Mouse (Mus musculus): ENCODE measurements around the gene Kl. TPM values are rescaled to one million over a fixed set of nuclear protein-coding genes. Genes with fewer than 3 reads are reported as not detected.

Gene Kl
- polyA plus RNA-seq, 1 experiment from 2014 or later, result 0.20 TPM

DNA sequence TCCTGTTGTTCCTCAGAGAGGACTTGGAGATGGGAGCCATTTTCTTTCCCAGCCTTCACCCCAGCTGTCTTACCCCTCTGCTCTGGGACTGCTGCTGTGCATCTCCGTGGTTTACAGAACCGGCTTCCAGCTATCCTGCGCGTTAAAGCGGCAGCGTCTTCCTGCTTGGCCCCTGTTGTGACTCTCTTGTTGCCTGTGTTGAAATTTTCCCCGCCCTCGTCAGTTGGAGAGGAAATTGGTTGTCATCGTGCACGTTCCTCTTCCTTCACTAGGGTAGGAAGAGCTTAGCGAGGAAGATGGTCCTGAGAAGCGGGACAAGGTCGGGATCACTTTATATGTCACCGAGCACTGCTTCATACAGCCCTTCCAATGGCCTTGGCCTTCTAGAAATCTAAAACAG, 68.4 kb downstream of the Kl start:
- H3K36me3 ChIP-seq (replicated peaks), result no peaks in the 10 kb centered on the region
- no peak overlapping the region for H3K27ac ChIP-seq
- no peak overlapping the region for H3K4me2 ChIP-seq
- H3K27me3 ChIP-seq, result no peaks in the 10 kb centered on the region
- no peak overlapping the region for H3K9ac ChIP-seq
- peaks cover 23% of the 10 kb centered on the region for H3K4me1 ChIP-seq
- H3K9me3 ChIP-seq, result no peaks in the 10 kb centered on the region
- ATAC-seq (ENCODE audit: low FRiP score), result no peak
- WGBS, result 83% methylated on average over 14 of the region's 14 CpGs
- H3K4me3 ChIP-seq (replicated peaks), result no peak overlapping the region

DNA sequence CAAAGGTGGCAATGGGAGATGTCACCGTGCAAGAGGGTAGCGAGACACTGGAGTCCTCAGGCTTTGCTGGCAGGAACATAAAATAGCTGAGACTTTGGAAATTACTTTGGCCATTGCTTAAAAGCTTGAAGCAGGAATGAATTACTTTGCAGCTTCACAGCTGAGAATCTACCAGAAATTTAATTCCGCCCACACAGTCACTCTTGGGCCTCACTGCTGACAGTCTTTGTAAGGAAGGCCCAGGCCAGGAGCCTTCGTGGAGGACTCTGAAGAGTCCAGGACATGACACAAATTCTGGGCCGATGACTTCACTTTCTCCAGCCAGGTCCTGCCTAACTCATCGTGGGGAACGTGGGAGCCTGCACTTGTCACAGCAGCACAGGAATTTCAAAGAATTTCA, 69.6 kb downstream of the Kl start:
- no peak for ATAC-seq (ENCODE audit: low FRiP score)
- H3K36me3 ChIP-seq (replicated peaks), result no peaks in the 10 kb centered on the region
- 0 out of 2 replicates have a peak overlapping the region, but pooled peaks have one; percentile 13 for H3K27ac ChIP-seq
- H3K4me1 ChIP-seq, result peaks cover 27% of the 10 kb centered on the region
- H3K4me3 ChIP-seq (replicated peaks), result no peak overlapping the region
- no peak overlapping the region for H3K4me2 ChIP-seq
- no peaks in the 10 kb centered on the region for H3K9me3 ChIP-seq
- 87% methylated on average over 7 of the region's 7 CpGs for WGBS
- H3K27me3 ChIP-seq, result no peaks in the 10 kb centered on the region
- H3K9ac ChIP-seq, result no peak overlapping the region

DNA sequence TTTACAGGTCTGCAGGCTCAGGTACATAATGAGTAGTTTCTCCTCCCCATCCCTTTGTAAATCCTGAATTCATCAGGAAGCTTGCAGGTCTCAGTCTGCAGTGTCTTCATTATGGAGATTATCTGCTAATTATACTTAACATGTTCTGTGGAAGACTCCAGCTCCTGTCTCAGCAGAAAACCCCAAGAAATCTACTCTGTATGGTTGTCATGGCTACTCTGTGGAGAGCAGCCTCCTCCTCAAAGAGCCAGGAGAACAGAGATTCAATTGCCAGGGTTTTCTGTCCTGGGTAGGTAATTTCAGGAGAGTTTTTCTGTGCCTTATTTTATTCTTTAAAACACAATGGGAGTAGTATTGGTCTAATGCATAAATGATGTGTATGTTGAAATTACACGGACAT, 70.5 kb downstream of the Kl start:
- ATAC-seq (ENCODE audit: low FRiP score), result no peak
- whole genome bisulfite sequencing, result 18% methylated on average over 1 of the region's 1 CpGs

DNA sequence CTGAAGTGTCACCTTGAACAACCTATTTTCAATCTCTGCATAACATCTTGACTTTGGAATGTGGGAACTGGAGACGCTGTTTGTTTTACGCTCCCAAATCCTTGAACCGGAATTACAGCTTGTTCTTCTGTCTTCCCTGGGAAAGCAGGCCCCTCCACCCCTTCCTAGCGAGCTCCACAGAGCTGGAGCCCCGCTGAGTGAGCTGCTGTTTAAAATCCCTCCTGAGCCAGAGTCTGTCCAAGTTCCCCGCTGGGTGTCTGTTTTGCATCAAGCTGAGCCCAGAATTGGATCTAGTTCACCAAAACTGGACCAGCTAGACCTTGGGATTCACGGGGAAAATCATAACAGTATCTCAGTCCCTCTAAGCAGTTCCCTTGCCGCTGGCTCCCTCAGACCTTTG, 71.1 kb downstream of the Kl start:
- H3K4me1 ChIP-seq, result peaks cover 38% of the 10 kb centered on the region
- no peaks in the 10 kb centered on the region for H3K36me3 ChIP-seq (replicated peaks)
- WGBS, result 8% methylated on average over 8 of the region's 8 CpGs
- peak overlapping the region; percentile 56 for H3K27ac ChIP-seq
- no peaks in the 10 kb centered on the region for H3K9me3 ChIP-seq
- no peak overlapping the region for H3K9ac ChIP-seq
- no peaks in the 10 kb centered on the region for H3K27me3 ChIP-seq
- H3K4me2 ChIP-seq, result peak overlapping the region; percentile 4
- ATAC-seq (ENCODE audit: low FRiP score), result no peak
- no peak overlapping the region for H3K4me3 ChIP-seq (replicated peaks)

More for the DNA sequence above, 70.5 kb downstream of the Kl start:
- Histone ChIP-seq H3K4me3 (replicated peaks) (no peak overlapping the region), H3K9me3 (no peaks in the 10 kb centered on the region), H3K36me3 (replicated peaks) (no peaks in the 10 kb centered on the region), H3K27ac (peak overlapping the region; percentile 56), H3K9ac (no peak overlapping the region), H3K27me3 (no peaks in the 10 kb centered on the region), H3K4me2 (0 out of 2 replicates have a peak overlapping the region, but pooled peaks have one; percentile 4), H3K4me1 (peaks cover 35% of the 10 kb centered on the region)

DNA sequence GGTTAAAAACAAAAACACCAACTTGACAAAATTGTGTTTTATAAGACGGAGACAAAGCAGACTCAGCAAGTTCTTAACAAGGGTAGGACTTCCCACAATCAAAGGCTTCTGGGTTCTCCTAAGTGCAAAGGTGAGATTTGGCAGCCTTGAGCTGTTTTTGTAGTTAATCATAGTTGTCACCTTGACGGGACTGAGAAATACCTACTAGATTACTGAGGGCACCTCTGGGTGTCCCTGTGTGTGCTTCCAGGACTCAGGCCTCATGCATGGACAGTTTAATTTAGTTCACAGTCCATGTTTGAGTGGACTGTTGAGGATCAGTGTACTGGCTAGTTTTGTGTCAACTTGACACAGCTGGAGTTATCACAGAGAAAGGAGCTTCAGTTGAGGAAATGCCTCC, 72.1 kb downstream of the Kl start:
- no peak overlapping the region for H3K9ac ChIP-seq
- no peaks in the 10 kb centered on the region for H3K36me3 ChIP-seq (replicated peaks)
- no peak overlapping the region for H3K27ac ChIP-seq
- H3K4me1 ChIP-seq, result peaks cover 38% of the 10 kb centered on the region
- H3K4me3 ChIP-seq (replicated peaks), result no peak overlapping the region
- no peak overlapping the region for H3K4me2 ChIP-seq
- no peak for ATAC-seq (ENCODE audit: low FRiP score)
- H3K9me3 ChIP-seq, result no peaks in the 10 kb centered on the region
- WGBS, result 81% methylated on average over 2 of the region's 2 CpGs
- no peaks in the 10 kb centered on the region for H3K27me3 ChIP-seq

DNA sequence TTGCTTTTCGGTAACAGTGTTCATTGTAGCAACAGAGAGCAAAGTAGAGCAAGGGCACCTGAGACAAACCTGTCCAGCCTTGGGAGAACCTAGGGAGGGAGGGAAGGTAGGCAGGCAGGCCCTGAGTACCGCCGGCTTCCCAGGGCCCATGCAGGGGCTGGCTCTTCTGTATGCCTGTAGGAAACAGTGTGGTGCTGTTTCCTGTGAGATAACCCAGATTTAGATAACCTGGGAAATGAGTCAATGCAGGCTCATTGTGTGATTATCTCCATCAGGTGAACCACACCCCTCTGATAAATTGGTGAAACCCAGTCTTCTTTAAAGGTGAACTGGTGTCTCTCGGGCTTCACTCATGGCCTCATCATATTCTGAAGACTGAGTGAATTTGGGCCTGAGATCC, 73.7 kb downstream of the Kl start:
- H3K27ac ChIP-seq, result no peak overlapping the region
- H3K4me3 ChIP-seq (replicated peaks), result no peak overlapping the region
- no peaks in the 10 kb centered on the region for H3K27me3 ChIP-seq
- H3K36me3 ChIP-seq (replicated peaks), result no peaks in the 10 kb centered on the region
- peaks cover 31% of the 10 kb centered on the region for H3K4me1 ChIP-seq
- no peak overlapping the region for H3K9ac ChIP-seq
- 94% methylated on average over 4 of the region's 4 CpGs for WGBS
- H3K4me2 ChIP-seq, result no peak overlapping the region
- no peaks in the 10 kb centered on the region for H3K9me3 ChIP-seq
- ATAC-seq (ENCODE audit: low FRiP score), result no peak

DNA sequence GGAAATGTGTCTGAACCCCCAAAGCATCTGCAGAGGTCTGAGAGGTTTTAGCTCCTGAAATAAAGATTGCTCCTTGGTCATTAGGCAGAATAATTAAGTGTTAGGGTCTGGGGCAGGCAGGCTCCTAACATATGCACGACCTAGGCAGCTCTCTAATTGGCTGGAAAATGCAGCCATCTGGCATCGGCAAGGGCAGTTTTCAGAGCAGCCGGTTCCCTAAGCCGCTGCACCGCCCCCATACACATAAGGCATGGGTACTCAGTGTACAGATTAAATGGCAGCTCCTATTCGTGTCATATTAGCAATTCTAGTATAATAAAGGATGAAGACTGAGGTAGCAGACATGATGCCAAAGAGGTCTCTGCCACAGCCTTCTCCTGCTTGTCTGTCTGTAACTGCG, 74.8 kb downstream of the Kl start:
- 0 out of 2 replicates have a peak overlapping the region, but pooled peaks have one; percentile 42 for H3K27ac ChIP-seq

DNA sequence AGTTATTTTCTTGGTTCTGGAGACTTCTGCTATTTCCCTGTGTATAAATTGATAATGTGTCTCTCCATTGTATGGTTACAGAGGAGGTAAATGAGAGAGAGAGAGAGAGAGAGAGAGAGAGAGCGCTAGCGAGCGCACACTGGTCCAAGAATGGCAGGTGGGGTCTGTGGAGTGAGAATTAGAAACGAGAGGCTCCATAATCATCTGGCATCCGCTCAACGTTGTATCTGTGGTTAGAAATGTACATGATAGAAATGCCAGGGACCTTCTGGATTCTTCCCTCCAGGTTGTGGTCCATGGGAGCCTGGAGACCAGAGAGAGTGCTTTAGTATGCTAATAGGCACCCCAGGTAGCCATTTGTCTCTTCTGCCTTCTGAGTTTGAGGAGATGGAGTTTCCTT, 76.5 kb downstream of the Kl start:
- H3K9ac ChIP-seq, result no peak overlapping the region
- no peaks in the 10 kb centered on the region for H3K27me3 ChIP-seq
- H3K36me3 ChIP-seq (replicated peaks), result no peaks in the 10 kb centered on the region
- no peak overlapping the region for H3K27ac ChIP-seq
- H3K4me1 ChIP-seq, result peaks cover 16% of the 10 kb centered on the region
- no peaks in the 10 kb centered on the region for H3K9me3 ChIP-seq
- H3K4me2 ChIP-seq, result no peak overlapping the region
- no peak for ATAC-seq (ENCODE audit: low FRiP score)
- no peak overlapping the region for H3K4me3 ChIP-seq (replicated peaks)
- WGBS, result 65% methylated on average over 6 of the region's 6 CpGs

More for the DNA sequence above, 74.8 kb downstream of the Kl start:
- Histone ChIP-seq H3K9ac (no peak overlapping the region), H3K4me3 (replicated peaks) (no peak overlapping the region), H3K4me2 (no peak overlapping the region), H3K36me3 (replicated peaks) (no peaks in the 10 kb centered on the region), H3K27me3 (no peaks in the 10 kb centered on the region), H3K4me1 (peaks cover 31% of the 10 kb centered on the region), H3K9me3 (no peaks in the 10 kb centered on the region)
- WGBS, result 33% methylated on average over 7 of the region's 7 CpGs
- ATAC-seq (ENCODE audit: low FRiP score), result peak; percentile 90

DNA sequence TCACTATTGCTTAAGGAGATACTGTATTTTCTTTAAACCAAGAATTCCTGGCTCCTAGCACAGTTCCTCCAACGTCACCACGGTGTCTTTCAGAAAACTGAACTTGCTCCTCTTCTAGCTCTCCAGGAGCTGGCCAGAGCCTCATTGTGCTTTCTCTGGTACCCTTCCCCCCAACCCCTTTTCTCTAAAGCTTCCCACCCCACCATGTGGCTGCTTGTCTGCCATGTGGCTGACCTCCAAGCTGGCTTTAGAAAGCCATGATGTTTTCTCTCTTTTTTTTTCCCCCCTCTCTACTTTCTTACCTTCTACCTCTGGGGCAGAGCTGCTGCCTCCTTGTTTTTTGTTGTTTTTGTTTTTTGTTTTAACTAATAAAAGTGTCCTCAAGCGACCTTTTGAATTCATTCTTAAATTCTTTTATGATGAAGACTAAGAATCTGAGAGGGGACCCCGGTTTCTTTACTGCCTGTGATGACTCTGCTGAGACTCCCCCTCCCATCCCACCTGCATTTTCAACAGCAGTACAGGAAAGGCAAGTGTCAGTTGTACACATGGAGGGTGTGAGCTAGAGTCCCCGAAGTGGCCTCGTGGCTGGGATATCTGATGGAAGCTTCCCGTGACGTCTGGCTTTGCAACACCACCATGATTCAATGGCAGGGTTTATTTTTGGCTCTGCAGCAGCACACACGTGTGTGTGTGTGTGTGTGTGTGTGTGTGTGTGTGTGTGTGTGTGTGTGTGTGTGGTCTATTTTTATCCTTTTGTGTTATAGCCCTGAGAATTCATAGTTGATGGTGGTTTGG, 82.5 kb downstream of the Kl start:
- H3K9me3 ChIP-seq, result no peaks in the 10 kb centered on the region
- H3K4me1 ChIP-seq, result no peaks in the 10 kb centered on the region
- no peak overlapping the region for H3K27ac ChIP-seq
- no peak overlapping the region for H3K9ac ChIP-seq
- H3K4me3 ChIP-seq (replicated peaks), result no peak overlapping the region
- no peak for ATAC-seq (ENCODE audit: low FRiP score)
- WGBS, result 71% methylated on average over 9 of the region's 9 CpGs
- no peaks in the 10 kb centered on the region for H3K27me3 ChIP-seq
- no peak overlapping the region for H3K4me2 ChIP-seq
- no peaks in the 10 kb centered on the region for H3K36me3 ChIP-seq (replicated peaks)

DNA sequence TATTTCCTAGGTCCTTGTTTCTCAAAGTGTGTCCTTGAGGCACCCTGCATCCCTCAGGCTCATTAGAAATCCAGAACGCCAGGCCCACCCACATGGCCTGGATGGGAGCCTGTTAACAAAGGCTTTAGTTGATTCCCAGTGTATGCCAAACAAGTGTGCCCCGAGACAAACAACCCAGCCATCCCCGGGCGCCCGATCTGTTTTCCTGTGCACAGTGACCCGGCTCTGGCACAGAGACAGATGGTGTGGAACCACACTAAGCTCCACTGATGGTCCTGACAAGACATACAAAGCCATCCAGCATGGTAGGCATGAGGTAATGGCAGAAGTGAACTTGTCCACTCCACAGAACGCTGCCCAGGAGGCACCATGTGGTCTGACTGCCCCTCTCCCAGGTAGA, 85.5 kb downstream of the Kl start:
- Histone ChIP-seq H3K9ac (no peak overlapping the region), H3K27me3 (no peaks in the 10 kb centered on the region), H3K36me3 (replicated peaks) (no peaks in the 10 kb centered on the region), H3K9me3 (no peaks in the 10 kb centered on the region), H3K27ac (no peak overlapping the region), H3K4me2 (no peak overlapping the region), H3K4me1 (no peaks in the 10 kb centered on the region), H3K4me3 (replicated peaks) (no peak overlapping the region)
- no peak for ATAC-seq (ENCODE audit: low FRiP score)
- 69% methylated on average over 7 of the region's 7 CpGs for WGBS

DNA sequence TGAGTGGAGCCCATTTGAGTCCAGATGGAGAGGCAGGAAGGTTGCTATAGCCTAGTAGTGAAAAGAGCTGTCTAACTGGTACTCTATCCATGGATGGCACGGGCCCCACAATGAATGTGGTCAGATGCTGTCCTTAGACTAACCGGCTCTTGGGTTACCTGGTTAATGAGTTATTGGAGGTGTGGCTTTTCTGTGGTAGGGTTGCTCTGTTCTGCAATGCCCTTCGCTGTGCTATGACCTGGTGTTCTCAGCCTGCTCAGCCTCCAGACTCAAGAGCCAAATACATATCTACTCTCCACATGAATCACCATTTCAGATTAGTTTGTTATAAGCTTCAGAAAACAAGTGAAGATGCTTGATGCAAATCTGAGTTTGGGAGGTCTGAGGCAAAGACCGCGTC, 90.5 kb downstream of the Kl start:
- Histone ChIP-seq H3K9ac (no peak overlapping the region), H3K36me3 (replicated peaks) (no peaks in the 10 kb centered on the region), H3K9me3 (no peaks in the 10 kb centered on the region), H3K27me3 (no peaks in the 10 kb centered on the region), H3K4me1 (no peaks in the 10 kb centered on the region), H3K27ac (no peak overlapping the region), H3K4me3 (replicated peaks) (no peak overlapping the region), H3K4me2 (no peak overlapping the region)
- ATAC-seq (ENCODE audit: low FRiP score), result no peak
- whole genome bisulfite sequencing, result 93% methylated on average over 5 of the region's 5 CpGs

Data from forebrain, embryonic 12.5 days (tissue).